ENCODE assay signal across 13 mouse cellular contexts in genomic region chr17:5798900-5799299, GRCm38 (mm10). TPM values are rescaled to one million over a fixed set of nuclear protein-coding genes. Genes with fewer than 3 reads are reported as not detected.
DNase-seq lines count a peak whose midpoint lies in the region; ATAC-seq and TF ChIP-seq lines count a peak whose summit lies in the region.
"Had no signal": no experiment of that assay in that cellular context is flagged by ENCODE, and none has a peak within 500 bp of the region (broad histone marks: within the 10 kb centered on the region; RNA-seq: fewer than 3 reads in every experiment).

No protein-coding gene starts in this region.

- no peak for TF ChIP-seq RAD21 in CH12.LX (IDR thresholded peaks at IDR 0.05; ENCODE audit: low read depth, low read length)

- TF ChIP-seq EP300 in CH12.LX (IDR thresholded peaks at IDR 0.05; ENCODE audit: low read length): no peak

- no peaks in the 10 kb centered on the region for H3K36me3 ChIP-seq in heart, embryonic 13.5 days
- peaks cover 0 to 4% of the 10 kb centered on the region in 2 experiments for H3K36me3 ChIP-seq in CH12.LX (replicated peaks in 1 of 2; ENCODE audit: control insufficient read depth in 1 of 2, insufficient read depth in 1 of 2, low read length in 1 of 2)
- H3K36me3 ChIP-seq in liver, embryonic 16.5 days (ENCODE audit: control insufficient read depth, insufficient read depth): no peaks in the 10 kb centered on the region
- H3K36me3 ChIP-seq: forebrain, embryonic 12.5 days; lung, embryonic 15.5 days had no signal

- 70% methylated on average over 5 of the region's 5 CpGs for WGBS in heart, embryonic 13.5 days
- 46% methylated on average over 5 of the region's 5 CpGs for WGBS in liver, embryonic 16.5 days (ENCODE audit: insufficient replicate concordance)

- no peak overlapping the region for H3K9ac ChIP-seq in heart, embryonic 13.5 days
- peak overlapping the region; percentile 79 for H3K9ac ChIP-seq in CH12.LX (ENCODE audit: insufficient read depth, low read depth)
- H3K9ac ChIP-seq in liver, embryonic 16.5 days (ENCODE audit: low read depth, low read length): no peak overlapping the region
- H3K9ac ChIP-seq: forebrain, embryonic 12.5 days; lung, embryonic 15.5 days had no signal

- no peak for TF ChIP-seq POLR2A in CH12.LX (IDR thresholded peaks at IDR 0.05; ENCODE audit: low read depth, low read length)

- in situ Hi-C loops in CH12.LX (cut with MboI; ENCODE audit: low pct_ligation_motif_present, low pct_unique_long_range_greater_than_20kb, low sequenced_read_pairs): loop anchor here (5.0 to 10.0 kb wide), 4 partner anchors 33 to 206 kb away; no protein-coding TSS in a partner anchor

- H3K27ac ChIP-seq in heart, embryonic 13.5 days (replicated peaks): no peak overlapping the region
- peak overlapping the region; percentile 53 for H3K27ac ChIP-seq in CH12.LX (ENCODE audit: insufficient read depth, low read depth)
- H3K27ac ChIP-seq in liver, embryonic 16.5 days (ENCODE audit: low read length): peak overlapping the region; percentile 26; the same call in 1 of the 2 replicates
- H3K27ac ChIP-seq: forebrain, embryonic 12.5 days; kidney, postnatal 0 days; left cerebral cortex, adult 2 months; lung, embryonic 15.5 days had no signal

- peak overlapping the region; percentile 14; the same call in 1 of the 2 replicates for H3K4me2 ChIP-seq in heart, embryonic 13.5 days
- H3K4me2 ChIP-seq in CH12.LX (ENCODE audit: insufficient read depth, low read depth, poor library complexity, severe bottlenecking): peak overlapping the region; percentile 67
- peak overlapping the region; percentile 50 for H3K4me2 ChIP-seq in liver, embryonic 16.5 days (ENCODE audit: low read depth, low read length)
- H3K4me2 ChIP-seq: forebrain, embryonic 12.5 days; lung, embryonic 15.5 days had no signal

- DNase-seq in heart, adult 18-20 months: no peak
- no peak for DNase-seq in CH12.LX (ENCODE audit: extremely low read depth)
- peak; percentile 23 for DNase-seq in induced T-regulatory cell, adult 2 months (ENCODE audit: low read depth)
- DNase-seq in adrenal gland, postnatal 25 days: no peak
- no peak for DNase-seq in left cerebral cortex, adult 11 months (ENCODE audit: low spot score)
- DNase-seq: gastrocnemius, postnatal 14 days had no signal

- peaks cover 50% of the 10 kb centered on the region for H3K4me1 ChIP-seq in heart, embryonic 13.5 days
- H3K4me1 ChIP-seq in CH12.LX (ENCODE audit: control insufficient read depth in 1 of 2, insufficient read depth in 2 of 2): peaks cover 50 to 75% of the 10 kb centered on the region in 2 experiments
- peaks cover 34% of the 10 kb centered on the region for H3K4me1 ChIP-seq in liver, embryonic 16.5 days (ENCODE audit: control insufficient read depth, low read depth, low read length)

- no peaks in the 10 kb centered on the region for H3K79me2 ChIP-seq in CH12.LX (replicated peaks; ENCODE audit: control insufficient read depth, extremely low read depth, insufficient read depth, poor library complexity, severe bottlenecking)

- TF ChIP-seq CTCF in CH12.LX (conservative IDR thresholded peaks at IDR 0.05 in 1 of 2, IDR thresholded peaks at IDR 0.05 in 1 of 2; ENCODE audit: low read depth in 2 of 2, low read length in 2 of 2): no peak

- no peak overlapping the region for H3K4me3 ChIP-seq in heart, embryonic 13.5 days
- H3K4me3 ChIP-seq in CH12.LX (replicated peaks in 1 of 3; ENCODE audit: low read depth in 2 of 3, low read length in 2 of 3, poor library complexity in 1 of 3): peak overlapping the region; percentile 40 to 65 (median 59)
- peak overlapping the region; percentile 25 for H3K4me3 ChIP-seq in liver, embryonic 16.5 days (ENCODE audit: low read depth, low read length)
- H3K4me3 ChIP-seq: forebrain, embryonic 12.5 days; left cerebral cortex, adult 2 months; lung, embryonic 15.5 days had no signal

- dilution Hi-C loops in CH12.LX (cut with MboI; ENCODE audit: extremely low pct_ligation_motif_present, extremely low pct_unique_long_range_greater_than_20kb, low sequenced_read_pairs): no loop called here

- no peaks in the 10 kb centered on the region for H3K9me3 ChIP-seq in heart, embryonic 13.5 days
- no peaks in the 10 kb centered on the region for H3K9me3 ChIP-seq in CH12.LX (replicated peaks; ENCODE audit: low read length)
- no peaks in the 10 kb centered on the region for H3K9me3 ChIP-seq in liver, embryonic 16.5 days (replicated peaks; ENCODE audit: control insufficient read depth, low read length)
- H3K9me3 ChIP-seq: forebrain, embryonic 12.5 days; lung, embryonic 15.5 days had no signal

- no peak for ATAC-seq in heart, embryonic 13.5 days (ENCODE audit: extremely low read depth, insufficient number of reproducible peaks, low FRiP score, low TSS enrichment)
- no peak for ATAC-seq in liver, embryonic 16.5 days (ENCODE audit: low read depth)
- ATAC-seq: midbrain, embryonic 16.5 days had no signal

- H3K27me3 ChIP-seq in heart, embryonic 13.5 days (replicated peaks): 0 out of 2 replicates have a peak, but pooled peaks cover 5% of the 10 kb centered on the region
- no peaks in the 10 kb centered on the region for H3K27me3 ChIP-seq in CH12.LX (replicated peaks)
- H3K27me3 ChIP-seq in liver, embryonic 16.5 days (ENCODE audit: control insufficient read depth, insufficient read depth, low read depth, low read length): no peaks in the 10 kb centered on the region
- H3K27me3 ChIP-seq: forebrain, embryonic 12.5 days; lung, embryonic 15.5 days had no signal

TF ChIP-seq in CH12.LX, 34 proteins besides CTCF, POLR2A, EP300 and RAD21:
- TF ChIP-seq NRF1 (IDR thresholded peaks at IDR 0.05; ENCODE audit: low read depth, low read length) (no peak), MEF2A (IDR thresholded peaks at IDR 0.05; ENCODE audit: borderline replicate concordance, low read depth, low read length) (no peak), ZNF384 (IDR thresholded peaks at IDR 0.05; ENCODE audit: low read depth, low read length) (no peak), GABPA (IDR thresholded peaks at IDR 0.05; ENCODE audit: insufficient replicate concordance, low read depth, low read length) (no peak), BHLHE40 (IDR thresholded peaks at IDR 0.05; ENCODE audit: low read depth, low read length) (no peak), TCF12 (IDR thresholded peaks at IDR 0.05; ENCODE audit: low read depth, low read length) (no peak), NELFE (IDR thresholded peaks at IDR 0.05; ENCODE audit: low read depth, low read length) (no peak), E2F4 (IDR thresholded peaks at IDR 0.05; ENCODE audit: insufficient replicate concordance, low read depth, low read length) (no peak)

RNA-seq across cellular contexts. Expression of gene Snx9, which starts 42.2 kb away (rescaled TPM):
- 20.0 and 20.5 TPM in 2 replicates for polyA plus RNA-seq in heart, embryonic 13.5 days (2015; fragmentation: Nextera tagmentation; extraction: Ambion mirVana)
- 10 to 100 TPM; 31.0 to 32.9 TPM for total RNA-seq in heart, adult 18-20 months (2021)
- total RNA-seq in CH12.LX (2012; rRNA removed): 17.1 TPM in 2 replicates
- total RNA-seq in CH12.LX (2014; rRNA removed): 16.3 and 17.0 TPM in 2 replicates
- polyA plus RNA-seq in CH12.LX (2012; ENCODE audit: insufficient read length, low read depth): 26.3 and 29.7 TPM in 2 replicates
- 9.9 and 10.5 TPM in 2 replicates for polyA plus RNA-seq in liver, embryonic 16.5 days (2015; fragmentation: Nextera tagmentation; extraction: Ambion mirVana)
- 48.2 and 51.3 TPM in 2 replicates for total RNA-seq in adrenal gland, postnatal 25 days (2021)

Comparison
In these comparisons a context has a peak if more than half of its experiments do, and no peak if none do; other contexts are left out.
1. H3K4me2 ChIP-seq: peak in every context shown above with its lines; median percentile 67 in CH12.LX; 50 in liver, embryonic 16.5 days; 14 in heart, embryonic 13.5 days.